Mouse (Mus musculus) ovary, postnatal 36 days (tissue): ENCODE data around the gene Slc35e2.
"Not testable (repeated sequence)": the region's sequence is repeated elsewhere in the genome, so short reads cannot be mapped to it uniquely, and the experiment has no call there.

ENCODE experiments used
- DNase-seq: peaks from one replicate; pipeline ENCODE4 v3.0.0; 2022; ENCODE audit warnings: low spot score, mixed read lengths

Gene Slc35e2

GRCm38 (mm10) chr4:155669598-155670075, 68.4 kb downstream of the Slc35e2 start:
- DNase-seq, result no peak

GRCm38 (mm10) chr4:155670236-155670635, 69.0 kb downstream of the Slc35e2 start:
- not testable (repeated sequence) for DNase-seq

GRCm38 (mm10) chr4:155672082-155672481, 70.9 kb downstream of the Slc35e2 start:
- no peak for DNase-seq
